Mouse (Mus musculus) embryonic facial prominence, embryonic 11.5 days (tissue): ENCODE data around the gene Zfp423. TPM values are rescaled to one million over a fixed set of nuclear protein-coding genes. Genes with fewer than 3 reads are reported as not detected.

Source experiments
- ATAC-seq: fragments of 200-750 bp; cut with Nextera tagmentation; replicated peaks from 2 replicates; pipeline ENCODE4 v1.8.0; 2017; ENCODE audit warnings: low read depth; ENCODE audit not compliant: insufficient number of reproducible peaks, low FRiP score, low TSS enrichment
- DNase-seq: peaks from one replicate; pipeline ENCODE4 v3.0.0-alpha.2; 2015; ENCODE audit warnings: low spot score
- H3K27ac ChIP-seq: fragments of 300-500 bp; sonication (generic); replicated peaks from 2 replicates; pipeline ENCODE4 v1.5.1; 2014; ENCODE audit warnings: mild to moderate bottlenecking, low read depth, low read length, control low read depth
- H3K27me3 ChIP-seq: fragments of 300-500 bp; sonication (generic); 2 replicates; pipeline ENCODE4 v1.6.1; 2014; ENCODE audit warnings: mild to moderate bottlenecking, low read length, moderate library complexity, mixed read lengths; ENCODE audit not compliant: control insufficient read depth, insufficient read depth
- H3K36me3 ChIP-seq: fragments of 300-500 bp; sonication (generic); replicated peaks from 2 replicates; pipeline ENCODE4 v1.6.1; 2014; ENCODE audit warnings: low read depth, mild to moderate bottlenecking, low read length, moderate library complexity, mixed read lengths; ENCODE audit not compliant: control insufficient read depth, insufficient read depth
- H3K4me1 ChIP-seq: fragments of 300-500 bp; sonication (generic); 2 replicates; pipeline ENCODE4 v1.6.1; 2014; ENCODE audit warnings: low read length, mixed read lengths; ENCODE audit not compliant: control insufficient read depth, insufficient read depth
- H3K4me2 ChIP-seq: fragments of 300-500 bp; sonication (generic); 2 replicates; pipeline ENCODE4 v1.6.1; 2014; ENCODE audit warnings: low read depth, mild to moderate bottlenecking, control low read depth, low read length, moderate library complexity
- H3K4me3 ChIP-seq: fragments of 300-500 bp; sonication (generic); 2 replicates; pipeline ENCODE4 v1.5.1; 2014; ENCODE audit warnings: low read depth, low read length, control low read depth
- H3K9ac ChIP-seq: fragments of 300-500 bp; sonication (generic); replicated peaks from 2 replicates; pipeline ENCODE4 v1.6.1; 2014; ENCODE audit warnings: mild to moderate bottlenecking, control low read depth, low read length
- H3K9me3 ChIP-seq: fragments of 300-500 bp; sonication (generic); replicated peaks from 2 replicates; pipeline ENCODE4 v1.6.1; 2016; ENCODE audit warnings: mild to moderate bottlenecking, low read length, inconsistent platforms, mixed read lengths; ENCODE audit not compliant: control insufficient read depth
- WGBS: fragments of 180-500 bp; shearing (Covaris S2); extraction: QIAGEN DNeasy Blood & Tissue Kit; methylation state at CpG from one replicate; pipeline ENCODE4 v1.1.7; 2014; 5-methylcytosine and 5-hydroxymethylcytosine counted together
- polyA plus RNA-seq: library from polyadenylated mRNA; unstranded; fragments of >200 nt; fragmentation: Nextera tagmentation; extraction: Ambion mirVana; gene quantifications from 2 replicates; pipeline ENCODE4 v1.2.1, GENCODE M21; 2014

Zfp423 gene
- polyA plus RNA-seq, 1 experiment from 2014 or later = 25.4 TPM

DNA sequence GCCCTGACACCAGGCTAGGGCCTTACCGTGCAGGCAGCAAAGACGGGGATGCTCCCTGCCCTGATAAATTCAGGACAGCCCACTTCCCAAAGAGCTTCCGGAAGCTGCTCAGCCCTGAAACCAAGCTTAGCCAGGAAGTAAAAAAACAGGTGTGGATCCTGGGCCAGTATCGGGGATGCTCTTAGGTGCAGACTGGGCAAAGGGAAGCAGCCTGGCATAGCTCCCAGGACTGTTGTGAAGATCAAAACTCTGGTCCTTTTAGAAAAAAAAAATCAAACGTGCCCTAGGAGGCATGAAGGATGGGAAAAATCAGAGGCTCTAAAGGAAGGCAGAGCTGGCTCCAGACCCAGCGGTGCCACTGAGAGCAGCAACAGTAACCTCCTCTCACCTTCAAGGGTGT, 247.4 kb downstream of the Zfp423 start:
- H3K4me3 ChIP-seq = no peak overlapping the region
- H3K27ac ChIP-seq = no peak overlapping the region
- no peak for ATAC-seq
- WGBS = 81% methylated on average over 6 of the region's 6 CpGs
- no peaks in the 10 kb centered on the region for H3K9me3 ChIP-seq
- no peak for DNase-seq
- H3K4me2 ChIP-seq = no peak overlapping the region
- peaks cover 5% of the 10 kb centered on the region for H3K4me1 ChIP-seq
- H3K9ac ChIP-seq = no peak overlapping the region
- no peaks in the 10 kb centered on the region for H3K27me3 ChIP-seq
- H3K36me3 ChIP-seq = no peaks in the 10 kb centered on the region

DNA sequence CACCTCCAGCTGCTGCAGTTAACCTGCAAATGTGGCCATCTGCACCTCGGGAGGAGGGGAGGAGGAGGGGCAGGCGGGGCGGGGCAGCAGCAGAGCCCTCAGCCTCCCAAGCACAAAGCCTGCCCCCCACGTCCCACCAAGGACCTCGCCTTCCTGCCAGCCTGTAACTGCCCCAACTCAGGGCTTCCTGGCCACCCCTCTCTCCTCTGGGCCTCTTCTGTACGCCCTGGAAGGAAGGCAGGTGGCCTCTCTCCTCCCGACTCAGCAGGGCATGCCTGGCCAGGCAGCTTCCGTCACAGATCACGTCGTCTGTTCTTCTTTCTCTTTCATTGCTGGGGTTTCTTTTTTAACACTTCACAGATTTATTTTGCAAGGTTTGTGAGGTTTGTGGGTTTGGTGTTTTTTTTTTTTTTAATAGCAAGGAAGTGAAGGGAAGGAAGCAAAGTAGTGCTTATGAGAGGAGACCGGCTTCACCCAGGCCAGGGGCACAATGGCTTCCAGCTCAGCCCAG, 251.2 kb downstream of the Zfp423 start:
- Histone ChIP-seq H3K4me2 (no peak overlapping the region; the same call in 1 of the 2 replicates), H3K9ac (0 out of 2 replicates have a peak overlapping the region, but pooled peaks have one; percentile 13), H3K4me1 (peaks cover 3% of the 10 kb centered on the region), H3K9me3 (no peaks in the 10 kb centered on the region), H3K27me3 (no peaks in the 10 kb centered on the region), H3K4me3 (no peak overlapping the region), H3K36me3 (no peaks in the 10 kb centered on the region), H3K27ac (no peak overlapping the region)
- no peak for ATAC-seq
- WGBS = 16% methylated on average over 11 of the region's 11 CpGs
- no peak for DNase-seq

DNA sequence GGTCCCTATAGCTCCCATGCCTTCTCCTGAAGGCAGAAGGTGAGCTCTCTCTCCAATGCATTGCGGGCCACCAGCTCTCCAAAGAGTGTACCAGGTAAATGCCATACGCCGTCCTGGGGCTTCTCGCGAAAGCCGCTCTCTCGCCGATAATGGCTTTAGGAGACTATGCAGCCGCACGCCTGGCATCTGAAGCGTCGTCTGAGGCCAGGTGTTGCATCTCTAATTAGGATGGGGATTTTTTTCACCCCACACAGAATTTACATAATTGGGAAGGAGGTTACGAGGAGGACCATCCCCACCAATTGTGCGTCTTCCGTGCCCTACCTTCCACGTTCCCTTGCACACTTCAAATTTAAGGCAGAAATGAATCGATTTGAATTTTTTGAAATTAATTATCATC, 252.2 kb downstream of the Zfp423 start:
- Histone ChIP-seq H3K4me3 (no peak overlapping the region), H3K36me3 (no peaks in the 10 kb centered on the region), H3K27me3 (no peaks in the 10 kb centered on the region), H3K4me2 (no peak overlapping the region), H3K9ac (no peak overlapping the region), H3K9me3 (no peaks in the 10 kb centered on the region), H3K27ac (no peak overlapping the region), H3K4me1 (peaks cover 3% of the 10 kb centered on the region)
- no peak for DNase-seq
- WGBS = 84% methylated on average over 17 of the region's 17 CpGs
- ATAC-seq = no peak

DNA sequence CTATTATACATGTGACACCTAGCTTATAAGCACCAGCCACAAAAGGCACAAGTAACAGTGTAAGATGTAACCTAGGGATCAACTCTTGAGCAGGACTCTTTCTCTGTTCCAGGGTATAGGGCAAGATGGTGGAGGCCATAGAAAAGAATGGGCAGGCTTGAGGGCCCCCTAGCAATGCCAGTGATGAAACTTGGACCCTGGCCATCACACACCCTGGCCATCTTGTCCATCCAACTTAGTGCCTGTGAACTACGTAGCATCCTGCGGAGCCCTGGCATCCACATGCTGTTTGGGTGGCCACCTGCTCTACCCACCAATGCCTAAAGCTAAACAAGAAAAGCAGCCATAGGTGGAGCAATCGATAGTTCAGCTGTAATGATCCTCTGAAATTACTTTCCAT, 254.6 kb downstream of the Zfp423 start:
- Histone ChIP-seq H3K4me3 (no peak overlapping the region), H3K27ac (no peak overlapping the region), H3K4me1 (peaks cover 3% of the 10 kb centered on the region), H3K27me3 (no peaks in the 10 kb centered on the region), H3K36me3 (no peaks in the 10 kb centered on the region), H3K9me3 (no peaks in the 10 kb centered on the region), H3K9ac (no peak overlapping the region), H3K4me2 (no peak overlapping the region)
- DNase-seq (no peak), ATAC-seq (no peak)
- 97% methylated on average over 3 of the region's 3 CpGs for WGBS

DNA sequence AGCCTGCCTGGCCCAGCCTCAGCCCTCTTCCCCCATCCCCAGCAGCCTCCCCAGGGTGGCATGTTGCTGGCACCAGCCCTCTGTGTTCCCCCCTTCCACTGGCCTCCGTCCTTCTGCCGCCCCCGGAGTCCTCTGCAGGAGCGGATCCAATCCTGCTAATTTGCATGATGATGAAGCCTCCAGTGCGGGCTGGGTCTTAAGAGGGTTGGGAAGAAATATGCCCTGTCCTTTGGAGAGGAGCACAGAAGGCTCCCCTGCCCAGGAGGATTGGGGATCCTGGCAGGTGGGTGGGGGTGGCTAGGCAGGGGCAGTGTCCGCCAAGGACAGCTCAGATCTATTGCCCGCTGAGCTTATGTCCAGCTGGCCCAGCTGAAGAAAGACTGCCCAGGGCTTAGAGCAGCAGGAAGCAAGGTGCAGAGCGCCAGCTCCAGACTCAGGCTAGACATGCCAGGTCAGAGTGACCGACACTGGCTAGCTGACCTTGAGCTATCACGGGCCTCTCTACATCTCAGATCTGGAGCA, 256.5 kb downstream of the Zfp423 start:
- H3K9ac ChIP-seq = no peak overlapping the region
- no peak overlapping the region for H3K27ac ChIP-seq
- no peaks in the 10 kb centered on the region; the same call in 1 of the 2 replicates for H3K4me1 ChIP-seq

DNA sequence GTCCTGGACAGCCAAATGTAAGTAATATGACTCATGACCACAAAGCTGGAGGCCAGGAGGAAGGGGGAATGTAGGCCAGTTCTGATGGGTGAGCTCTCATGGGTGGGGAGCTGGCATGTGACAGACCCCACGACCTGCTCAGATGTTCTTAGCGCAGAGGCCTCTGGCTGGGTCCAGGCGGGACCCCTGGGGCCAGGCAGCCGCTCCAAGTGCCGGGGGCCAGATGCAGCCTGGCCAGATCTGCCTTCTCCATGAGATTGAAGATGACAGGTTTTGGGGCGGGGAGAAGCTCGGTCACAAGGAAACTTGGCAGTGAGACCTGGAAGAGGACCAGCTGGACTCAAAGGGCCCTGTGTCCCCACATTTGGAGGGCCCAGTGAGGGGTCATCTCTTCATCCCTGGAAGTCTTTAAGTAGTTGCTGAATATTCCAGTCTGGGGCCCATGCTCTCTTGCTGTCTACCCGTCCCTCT, 257.3 kb downstream of the Zfp423 start:
- Histone ChIP-seq H3K27me3 (no peaks in the 10 kb centered on the region), H3K4me3 (no peak overlapping the region), H3K9me3 (no peaks in the 10 kb centered on the region), H3K4me2 (no peak overlapping the region), H3K9ac (no peak overlapping the region), H3K27ac (no peak overlapping the region), H3K4me1 (no peaks in the 10 kb centered on the region; the same call in 1 of the 2 replicates), H3K36me3 (no peaks in the 10 kb centered on the region)
- 53% methylated on average over 8 of the region's 8 CpGs for WGBS
- ATAC-seq (no peak), DNase-seq (no peak)

More for the DNA sequence above, 256.5 kb downstream of the Zfp423 start:
- no peak for ATAC-seq
- 43% methylated on average over 10 of the region's 10 CpGs for WGBS
- no peaks in the 10 kb centered on the region for H3K27me3 ChIP-seq
- H3K9me3 ChIP-seq = no peaks in the 10 kb centered on the region
- H3K4me2 ChIP-seq = no peak overlapping the region
- DNase-seq = no peak
- H3K4me3 ChIP-seq = no peak overlapping the region
- no peaks in the 10 kb centered on the region for H3K36me3 ChIP-seq

DNA sequence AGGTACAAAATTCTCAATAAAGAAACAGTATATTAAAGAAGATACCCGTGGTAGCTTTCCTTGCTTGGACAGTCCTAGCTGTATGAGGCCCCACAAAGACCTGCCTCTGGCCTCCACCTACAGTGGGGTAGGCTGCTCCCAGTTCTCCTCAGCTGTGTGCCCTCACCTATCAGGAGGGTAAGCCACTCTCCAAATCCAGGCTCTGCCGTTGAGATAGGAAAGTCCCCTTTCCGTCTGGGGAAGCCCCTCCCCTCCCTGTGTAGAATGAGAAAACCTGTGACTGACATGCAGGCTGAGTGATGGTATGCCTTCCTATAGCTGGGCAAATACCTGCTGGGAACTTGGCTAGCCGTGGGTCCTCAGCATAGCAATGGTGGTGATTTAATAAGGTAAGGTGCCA, 257.8 kb downstream of the Zfp423 start:
- WGBS = 76% methylated on average over 4 of the region's 4 CpGs
- Histone ChIP-seq H3K4me2 (no peak overlapping the region), H3K27me3 (no peaks in the 10 kb centered on the region), H3K9ac (no peak overlapping the region), H3K4me3 (no peak overlapping the region), H3K36me3 (no peaks in the 10 kb centered on the region), H3K27ac (no peak overlapping the region), H3K4me1 (no peaks in the 10 kb centered on the region; the same call in 1 of the 2 replicates), H3K9me3 (no peaks in the 10 kb centered on the region)
- DNase-seq (no peak), ATAC-seq (no peak)

DNA sequence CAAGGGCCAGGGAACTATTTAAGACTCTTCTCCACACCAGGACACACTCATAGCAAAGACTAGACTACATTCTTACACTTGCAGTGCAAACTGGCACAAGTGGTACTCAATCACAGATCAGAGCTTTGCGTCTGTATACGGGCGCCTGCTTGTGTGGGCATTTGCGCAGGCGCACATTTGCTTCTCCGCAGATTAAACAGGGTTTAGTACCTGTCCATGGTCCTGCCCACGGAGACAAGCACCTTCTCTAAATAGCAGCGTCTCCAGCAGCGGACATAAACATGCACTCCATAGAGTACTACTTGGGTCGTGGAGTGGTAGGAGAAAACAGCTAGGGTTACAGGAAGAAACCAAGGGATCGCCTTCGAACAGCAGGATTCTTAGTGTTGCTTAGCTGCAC, 259.1 kb downstream of the Zfp423 start:
- Histone ChIP-seq H3K4me3 (no peak overlapping the region), H3K9ac (no peak overlapping the region), H3K36me3 (no peaks in the 10 kb centered on the region; the same call in 1 of the 2 replicates), H3K4me2 (no peak overlapping the region), H3K4me1 (no peaks in the 10 kb centered on the region; the same call in 1 of the 2 replicates), H3K27me3 (no peaks in the 10 kb centered on the region), H3K27ac (no peak overlapping the region), H3K9me3 (no peaks in the 10 kb centered on the region)
- no peak for ATAC-seq
- peak; percentile 65 for DNase-seq
- 58% methylated on average over 12 of the region's 12 CpGs for whole genome bisulfite sequencing
